Mouse (Mus musculus) heart, adult 2 months (tissue): ENCODE data around the gene Serpinb6a.

Source experiments
- CTCF ChIP-seq: fragments of 200-600 bp; IDR thresholded peaks from 2 replicates; pipeline ENCODE4 v1.8.1; 2022; ENCODE audit warnings: antibody characterized with exemption, mild to moderate bottlenecking, moderate library complexity
- EP300 ChIP-seq: fragments of 200-500 bp; IDR thresholded peaks from 2 replicates; pipeline ENCODE4 v1.6.1; 2011; ENCODE audit warnings: low read depth, low read length, control low read depth; ENCODE audit not compliant: insufficient read depth

GRCm38 (mm10) chr13:34043716-34044393 is 41.3 kb upstream of the Serpinb6a start:
- no peak for TF ChIP-seq CTCF
- TF ChIP-seq EP300: no peak
